Mouse (Mus musculus): ENCODE measurements around the gene Itgam.

Itgam gene

DNA sequence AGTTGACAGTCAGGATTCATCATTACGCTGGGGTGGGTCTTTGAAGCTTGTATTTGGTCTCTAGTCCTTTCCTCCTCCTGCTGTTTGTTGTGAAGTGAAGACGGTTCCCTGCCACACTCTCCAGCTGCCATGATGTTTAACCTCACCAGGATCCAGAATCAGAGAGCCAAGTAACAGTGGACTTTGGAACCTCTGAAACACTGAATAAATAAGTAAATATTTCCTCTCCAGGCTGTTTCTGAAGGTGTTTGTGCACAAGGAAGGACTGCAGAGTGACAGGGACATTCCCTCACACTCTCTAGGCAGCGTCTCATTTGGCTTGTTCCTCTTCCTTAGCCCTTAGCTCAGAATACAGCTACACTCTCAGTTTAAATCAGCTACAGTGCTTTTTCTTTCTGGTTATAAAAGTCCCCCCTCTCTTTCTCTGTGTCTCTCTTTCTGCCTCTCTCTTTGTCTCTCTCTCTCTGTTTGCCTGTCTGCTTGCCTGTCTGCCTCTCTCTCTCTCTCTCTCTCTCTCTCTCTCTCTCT lies 5.5 kb upstream of the Itgam start:
- no peak for DNase-seq (ENCODE audit: extremely low read depth, low read depth, low spot score)

- no peak for DNase-seq (ENCODE audit: extremely low read depth, low read depth, low spot score)
Measured at GRCm38 (mm10) chr7:128057860-128058259, 4.6 kb upstream of the Itgam start.

DNA sequence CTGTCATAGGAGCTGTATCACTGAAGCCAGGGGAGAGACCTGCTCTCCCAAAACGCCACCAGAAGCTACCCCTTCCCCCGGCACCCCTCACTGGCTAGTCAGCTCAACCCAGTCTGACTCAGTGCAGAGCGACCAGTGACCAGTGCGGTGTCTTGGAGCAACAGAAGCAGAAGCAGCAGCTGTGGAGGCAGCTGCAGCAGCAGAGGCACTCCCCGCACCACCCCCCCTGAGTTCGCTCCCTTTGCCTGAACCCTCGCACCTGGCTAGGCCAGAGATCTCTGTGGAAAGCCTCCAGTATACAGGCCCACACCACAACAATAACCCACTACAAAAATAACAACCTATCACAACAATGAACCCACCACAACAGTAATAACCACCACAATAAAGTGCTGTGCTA lies 3.9 kb upstream of the Itgam start:
- DNase-seq (ENCODE audit: extremely low read depth, low read depth, low spot score), result no peak

GRCm38 (mm10) chr7:128059091-128059490 lies 3.3 kb upstream of the Itgam start:
- DNase-seq (ENCODE audit: extremely low read depth, low read depth, low spot score), result no peak

- DNase-seq (ENCODE audit: extremely low read depth, low read depth, low spot score), result no peak
Measured at GRCm38 (mm10) chr7:128063211-128063781, 856 bp downstream of the Itgam start.

- no peak for DNase-seq (ENCODE audit: extremely low read depth, low read depth, low spot score)
Measured at GRCm38 (mm10) chr7:128065547-128065946, 3.1 kb downstream of the Itgam start.

GRCm38 (mm10) chr7:128067847-128068246 lies 5.4 kb downstream of the Itgam start:
- DNase-seq (ENCODE audit: extremely low read depth, low read depth, low spot score), result no peak

- no peak for DNase-seq (ENCODE audit: extremely low read depth, low read depth, low spot score)
Measured at GRCm38 (mm10) chr7:128069844-128070243, 7.4 kb downstream of the Itgam start.

DNA sequence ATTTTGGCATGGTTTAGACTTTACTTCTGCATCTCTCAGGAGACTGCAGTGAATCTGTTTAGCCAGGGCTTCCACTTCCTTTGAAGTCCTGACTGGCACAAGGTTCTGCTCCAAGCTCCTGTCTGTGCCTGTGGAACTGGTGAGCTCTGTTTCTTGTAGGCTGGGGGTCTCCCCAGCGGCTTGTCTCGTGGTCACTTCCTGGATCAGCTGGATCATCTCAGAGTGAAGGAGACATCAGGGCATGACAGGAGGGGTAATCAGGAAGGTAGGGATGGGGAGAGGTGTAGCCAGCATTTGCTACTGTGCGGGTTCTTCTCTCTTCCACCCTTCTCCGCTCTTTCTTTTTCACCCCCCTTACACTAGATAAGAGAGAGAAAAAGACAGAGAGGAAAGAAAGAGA lies 9.4 kb downstream of the Itgam start:
- no peak for DNase-seq (ENCODE audit: extremely low read depth, low read depth, low spot score)

GRCm38 (mm10) chr7:128080012-128080411 lies 17.6 kb downstream of the Itgam start:
- DNase-seq (ENCODE audit: extremely low read depth, low read depth, low spot score), result no peak

GRCm38 (mm10) chr7:128089141-128089540 lies 26.7 kb downstream of the Itgam start:
- no peak for DNase-seq (ENCODE audit: extremely low read depth, low read depth, low spot score)

DNA sequence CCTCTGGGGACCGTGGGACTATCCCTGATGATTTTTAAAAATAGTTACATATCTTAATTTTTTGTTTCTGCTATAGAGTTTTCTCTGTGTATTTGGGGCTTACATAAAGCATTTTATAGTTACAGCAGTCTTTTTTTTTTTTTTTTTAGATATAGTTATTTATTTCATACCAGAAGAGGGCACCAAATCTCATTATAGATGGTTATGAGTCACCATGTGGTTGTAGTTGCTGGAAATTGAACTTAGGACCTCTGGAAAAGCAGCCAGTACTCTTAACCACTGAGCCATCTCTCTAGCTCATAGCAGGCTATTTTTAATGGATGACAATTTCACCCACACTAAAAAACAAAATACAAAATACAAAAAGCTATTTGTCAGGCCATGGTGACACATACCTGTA lies 35.7 kb downstream of the Itgam start:
- no peak for DNase-seq (ENCODE audit: extremely low read depth, low read depth, low spot score)

DNA sequence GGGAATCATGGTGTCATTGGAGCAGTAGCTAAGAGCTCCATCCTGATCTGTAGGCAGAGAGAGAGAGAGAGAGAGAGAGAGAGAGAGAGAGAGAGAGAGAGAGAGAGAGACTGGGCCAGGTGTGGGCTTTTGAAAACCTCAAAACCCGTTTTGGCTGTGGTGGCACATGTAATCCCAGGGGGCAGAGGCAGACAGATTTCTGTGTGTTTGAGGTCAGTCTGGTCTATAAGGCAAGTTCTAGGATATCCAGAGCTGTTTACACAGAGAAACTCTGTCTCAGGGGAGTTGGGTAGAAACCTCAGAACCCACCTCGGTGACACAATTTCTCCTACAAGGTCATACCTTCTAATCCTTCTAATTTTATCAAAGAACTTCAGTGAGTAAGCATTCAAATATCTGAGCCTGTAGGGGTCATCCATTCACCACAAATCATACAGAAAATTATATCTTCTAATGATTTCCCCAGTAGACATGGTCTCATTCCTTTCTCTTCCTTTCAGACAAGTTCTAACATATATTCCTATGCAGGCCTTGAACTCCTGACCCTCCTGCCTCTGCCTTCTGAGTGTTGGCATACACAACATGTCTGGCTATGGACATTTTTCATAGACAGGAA lies 38.4 kb downstream of the Itgam start:
- DNase-seq (ENCODE audit: extremely low read depth, low read depth, low spot score), result no peak

DNA sequence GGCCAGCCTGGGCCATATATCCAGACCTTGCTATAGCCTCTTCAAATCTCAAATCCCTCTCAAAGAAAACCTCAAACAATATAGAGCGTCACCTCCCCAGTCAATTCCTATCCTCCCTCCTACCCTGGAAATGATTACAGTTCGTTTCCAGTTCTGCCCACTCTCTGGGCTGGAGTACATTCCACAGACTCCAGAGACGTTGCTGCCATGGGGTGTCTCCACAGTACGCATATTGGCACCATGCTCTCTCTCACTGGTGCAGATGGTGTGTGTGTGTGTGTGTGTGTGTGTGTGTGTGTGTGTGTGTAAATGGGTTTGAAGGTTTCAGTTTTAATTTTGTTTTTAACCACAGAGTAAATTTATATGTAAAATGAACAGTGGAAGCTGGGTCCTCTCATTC lies 42.8 kb downstream of the Itgam start:
- DNase-seq (ENCODE audit: extremely low read depth, low read depth, low spot score), result no peak

DNA sequence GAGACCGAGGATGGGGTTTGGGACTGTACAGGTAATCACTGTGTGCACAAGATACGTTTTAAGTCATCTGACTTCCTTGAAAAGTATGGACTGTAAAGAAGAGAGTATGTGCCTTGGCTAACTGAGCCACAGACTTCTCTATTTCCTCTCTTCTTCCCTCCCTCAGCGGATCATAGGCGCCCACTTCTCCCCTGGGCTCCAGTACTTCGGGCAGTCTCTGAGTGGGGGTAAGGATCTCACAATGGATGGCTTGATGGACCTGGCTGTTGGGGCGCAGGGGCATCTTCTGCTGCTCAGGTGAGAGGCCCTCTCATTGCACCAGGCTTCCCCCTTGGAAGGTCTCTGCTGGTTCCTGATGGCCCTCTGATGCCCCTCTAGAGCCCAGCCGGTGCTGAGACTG lies 45.0 kb downstream of the Itgam start:
- no peak for DNase-seq (ENCODE audit: extremely low read depth, low read depth, low spot score)

- no peak for DNase-seq (ENCODE audit: extremely low read depth, low read depth, low spot score)
Measured at GRCm38 (mm10) chr7:128110314-128110713, 47.9 kb downstream of the Itgam start.

DNA sequence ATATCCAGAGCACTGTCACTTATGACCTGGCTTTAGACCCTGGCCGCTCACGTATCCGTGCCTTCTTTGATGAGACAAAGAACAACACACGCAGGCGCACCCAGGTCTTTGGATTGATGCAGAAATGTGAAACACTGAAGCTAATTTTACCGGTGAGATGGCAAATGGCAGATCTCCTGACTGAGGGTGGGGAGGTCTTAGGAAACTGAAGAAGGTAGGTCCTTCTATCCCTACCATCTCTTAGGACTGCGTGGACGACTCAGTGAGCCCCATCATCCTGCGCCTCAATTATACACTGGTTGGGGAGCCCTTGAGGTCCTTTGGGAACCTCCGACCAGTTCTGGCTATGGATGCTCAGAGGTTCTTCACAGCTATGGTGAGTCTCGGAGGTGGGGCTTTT lies 49.7 kb downstream of the Itgam start:
- DNase-seq (ENCODE audit: extremely low read depth, low read depth, low spot score), result no peak

- no peak for DNase-seq (ENCODE audit: extremely low read depth, low read depth, low spot score)
Measured at GRCm38 (mm10) chr7:128114371-128115105, 52.1 kb downstream of the Itgam start.

DNA sequence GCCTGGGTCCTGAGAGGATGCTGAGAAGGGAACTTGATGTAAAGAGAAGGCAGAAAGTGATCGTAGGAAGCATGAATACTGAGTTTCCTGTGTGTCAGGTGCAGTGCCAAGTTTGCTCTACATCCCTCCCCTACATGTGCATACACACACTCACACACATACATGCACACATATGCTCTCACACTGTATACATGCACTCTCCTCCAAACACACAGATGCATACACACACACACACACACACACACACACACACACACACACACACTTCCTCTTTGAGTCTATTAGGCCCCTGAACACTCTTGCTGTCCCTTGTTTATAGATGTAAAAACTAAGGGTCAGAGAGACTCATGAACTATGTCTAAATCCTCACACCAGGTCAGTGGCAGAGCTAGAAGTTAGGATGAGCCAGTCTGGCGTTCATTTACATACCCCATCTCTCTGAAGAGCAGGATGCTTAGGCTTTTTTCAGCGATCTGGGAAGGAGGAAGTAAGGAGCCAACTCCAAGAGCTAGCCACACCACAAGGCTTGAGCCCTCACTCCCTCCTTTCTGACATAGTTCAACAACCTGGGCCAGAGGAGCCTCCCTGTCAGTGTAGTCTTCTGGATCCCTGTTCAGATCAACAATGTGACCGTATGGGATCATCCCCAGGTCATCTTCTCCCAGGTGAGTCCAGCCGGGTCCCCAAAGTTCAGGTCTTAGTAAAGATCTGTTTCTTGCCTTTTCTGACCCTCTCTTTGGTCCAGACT lies 52.9 kb downstream of the Itgam start:
- no peak for DNase-seq (ENCODE audit: extremely low read depth, low read depth, low spot score)

DNA sequence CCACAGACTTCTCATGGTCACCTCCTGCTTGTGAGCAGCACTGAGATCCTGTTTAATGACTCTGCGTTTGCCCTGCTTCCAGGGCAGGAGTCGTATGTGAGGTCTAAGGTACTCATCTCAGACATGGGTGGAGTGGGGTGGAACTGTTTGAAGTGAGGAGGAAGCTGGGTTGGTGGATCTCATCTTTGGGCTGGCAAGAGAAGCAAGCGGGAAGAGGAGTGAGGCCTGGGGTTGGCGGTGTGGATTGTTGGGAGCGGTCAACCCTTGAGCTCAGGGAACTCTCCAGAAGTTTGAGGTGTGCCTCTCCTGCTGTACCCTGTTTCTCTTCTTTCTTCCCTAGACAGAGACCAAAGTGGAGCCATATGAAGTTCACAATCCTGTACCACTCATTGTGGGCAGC lies 54.0 kb downstream of the Itgam start:
- no peak for DNase-seq (ENCODE audit: extremely low read depth, low read depth, low spot score)

GRCm38 (mm10) chr7:128119726-128120490 lies 57.5 kb downstream of the Itgam start:
- DNase-seq (ENCODE audit: extremely low read depth, low read depth, low spot score), result no peak

All from fat pad, adult 2 months (tissue).